Mouse (Mus musculus): ENCODE data around the gene Fpr1. TPM values are rescaled to one million over a fixed set of nuclear protein-coding genes. Genes with fewer than 3 reads are reported as not detected.
"Not testable (repeated sequence)": the region's sequence is repeated elsewhere in the genome, so short reads cannot be mapped to it uniquely, and the experiment has no call there.

The Fpr1 gene
- total and polyA plus RNA-seq, 2 experiments = 4.7 to 6.3 TPM

- H3K27ac ChIP-seq (replicated peaks; ENCODE audit: insufficient read depth, low read depth, low read length) = no peak overlapping the region
These were observed 38.3 kb downstream of the Fpr1 start for GRCm38 (mm10) chr17:17845187-17846027.

GRCm38 (mm10) chr17:17844606-17845005, 39.1 kb downstream of the Fpr1 start:
- not testable (repeated sequence) for H3K36me3 ChIP-seq (ENCODE audit: control insufficient read depth, insufficient read depth, low read length); H3K4me1 ChIP-seq (ENCODE audit: control insufficient read depth, insufficient read depth, low read length); H3K27me3 ChIP-seq (ENCODE audit: control insufficient read depth, insufficient read depth, low read length); DNase-seq (ENCODE audit: extremely low read depth, low read depth, low spot score); H3K4me3 ChIP-seq (ENCODE audit: insufficient read depth, low read depth, low read length); H3K27ac ChIP-seq (replicated peaks; ENCODE audit: insufficient read depth, low read depth, low read length); H3K79me2 ChIP-seq (ENCODE audit: control insufficient read depth, insufficient read depth, low read length); H3K9ac ChIP-seq (ENCODE audit: low read depth, low read length)
- WGBS = 54% methylated on average over 3 of the region's 3 CpGs

More at GRCm38 (mm10) chr17:17845187-17846027, 38.3 kb downstream of the Fpr1 start:
- WGBS = 72% methylated on average over 10 of the region's 10 CpGs
- no peak for DNase-seq (ENCODE audit: extremely low read depth, low read depth, low spot score)
- no peak overlapping the region for H3K9ac ChIP-seq (ENCODE audit: low read depth, low read length)
- no peaks in the 10 kb centered on the region for H3K79me2 ChIP-seq (ENCODE audit: control insufficient read depth, insufficient read depth, low read length)
- TF ChIP-seq POLR2A (IDR thresholded peaks at IDR 0.05; ENCODE audit: extremely low read depth, insufficient read depth, low read length) (no peak), CTCF (IDR thresholded peaks at IDR 0.05; ENCODE audit: low read depth, low read length) (no peak)
- peaks cover 8% of the 10 kb centered on the region for H3K27me3 ChIP-seq (ENCODE audit: control insufficient read depth, insufficient read depth, low read length)
- no peaks in the 10 kb centered on the region for H3K36me3 ChIP-seq (ENCODE audit: control insufficient read depth, insufficient read depth, low read length)
- no peaks in the 10 kb centered on the region for H3K4me1 ChIP-seq (ENCODE audit: control insufficient read depth, insufficient read depth, low read length)
- H3K4me3 ChIP-seq (ENCODE audit: insufficient read depth, low read depth, low read length) = no peak overlapping the region

GRCm38 (mm10) chr17:17843534-17844261, 40.0 kb downstream of the Fpr1 start:
- Histone ChIP-seq H3K27me3 (ENCODE audit: control insufficient read depth, insufficient read depth, low read length) (no peaks in the 10 kb centered on the region), H3K27ac (replicated peaks; ENCODE audit: insufficient read depth, low read depth, low read length) (no peak overlapping the region), H3K4me1 (ENCODE audit: control insufficient read depth, insufficient read depth, low read length) (no peaks in the 10 kb centered on the region), H3K9ac (ENCODE audit: low read depth, low read length) (no peak overlapping the region), H3K4me3 (ENCODE audit: insufficient read depth, low read depth, low read length) (no peak overlapping the region), H3K36me3 (ENCODE audit: control insufficient read depth, insufficient read depth, low read length) (no peaks in the 10 kb centered on the region), H3K79me2 (ENCODE audit: control insufficient read depth, insufficient read depth, low read length) (no peaks in the 10 kb centered on the region)
- TF ChIP-seq POLR2A (IDR thresholded peaks at IDR 0.05; ENCODE audit: extremely low read depth, insufficient read depth, low read length) = no peak
- no peak for TF ChIP-seq CTCF (IDR thresholded peaks at IDR 0.05; ENCODE audit: low read depth, low read length)
- 73% methylated on average over 27 of the region's 27 CpGs for WGBS
- DNase-seq (ENCODE audit: extremely low read depth, low read depth, low spot score) = no peak

- no peak overlapping the region for H3K27ac ChIP-seq (replicated peaks; ENCODE audit: insufficient read depth, low read depth, low read length)
- TF ChIP-seq POLR2A (IDR thresholded peaks at IDR 0.05; ENCODE audit: extremely low read depth, insufficient read depth, low read length) (no peak), CTCF (IDR thresholded peaks at IDR 0.05; ENCODE audit: low read depth, low read length) (no peak)
- no peaks in the 10 kb centered on the region for H3K27me3 ChIP-seq (ENCODE audit: control insufficient read depth, insufficient read depth, low read length)
- H3K36me3 ChIP-seq (ENCODE audit: control insufficient read depth, insufficient read depth, low read length) = no peaks in the 10 kb centered on the region
- DNase-seq (ENCODE audit: extremely low read depth, low read depth, low spot score) = no peak
- H3K79me2 ChIP-seq (ENCODE audit: control insufficient read depth, insufficient read depth, low read length) = no peaks in the 10 kb centered on the region
- H3K9ac ChIP-seq (ENCODE audit: low read depth, low read length) = no peak overlapping the region
- 0 out of 2 replicates have a peak, but pooled peaks cover 2% of the 10 kb centered on the region for H3K4me1 ChIP-seq (ENCODE audit: control insufficient read depth, insufficient read depth, low read length)
- WGBS = 90% methylated on average over 7 of the region's 7 CpGs
- H3K4me3 ChIP-seq (ENCODE audit: insufficient read depth, low read depth, low read length) = no peak overlapping the region
These were observed 42.9 kb downstream of the Fpr1 start for GRCm38 (mm10) chr17:17840796-17841195.

- Histone ChIP-seq H3K4me3 (ENCODE audit: insufficient read depth, low read depth, low read length) (no peak overlapping the region), H3K36me3 (ENCODE audit: control insufficient read depth, insufficient read depth, low read length) (no peaks in the 10 kb centered on the region), H3K79me2 (ENCODE audit: control insufficient read depth, insufficient read depth, low read length) (no peaks in the 10 kb centered on the region), H3K27me3 (ENCODE audit: control insufficient read depth, insufficient read depth, low read length) (no peaks in the 10 kb centered on the region), H3K27ac (replicated peaks; ENCODE audit: insufficient read depth, low read depth, low read length) (no peak overlapping the region), H3K9ac (ENCODE audit: low read depth, low read length) (no peak overlapping the region), H3K4me1 (ENCODE audit: control insufficient read depth, insufficient read depth, low read length) (0 out of 2 replicates have a peak, but pooled peaks cover 2% of the 10 kb centered on the region)
- TF ChIP-seq POLR2A (IDR thresholded peaks at IDR 0.05; ENCODE audit: extremely low read depth, insufficient read depth, low read length) (no peak), CTCF (IDR thresholded peaks at IDR 0.05; ENCODE audit: low read depth, low read length) (no peak)
- WGBS = 89% methylated on average over 2 of the region's 2 CpGs
- no peak for DNase-seq (ENCODE audit: extremely low read depth, low read depth, low spot score)
These were observed 44.5 kb downstream of the Fpr1 start for GRCm38 (mm10) chr17:17839276-17839675.
